Comparison of ENCODE assay signal across 26 mouse cellular contexts in genomic region chr10:59454631-59455030, GRCm38 (mm10). TPM values are rescaled to one million over a fixed set of nuclear protein-coding genes. Genes with fewer than 3 reads are reported as not detected.
DNase-seq lines count a peak whose midpoint lies in the region; ATAC-seq and TF ChIP-seq lines count a peak whose summit lies in the region.
"Had no signal": no experiment of that assay in that cellular context is flagged by ENCODE, and none has a peak within 500 bp of the region (broad histone marks: within the 10 kb centered on the region; RNA-seq: fewer than 3 reads in every experiment).

No protein-coding gene starts in this region.

- no peaks in the 10 kb centered on the region for H3K36me3 ChIP-seq in forebrain, postnatal 0 days (ENCODE audit: insufficient read depth)
- no peaks in the 10 kb centered on the region for H3K36me3 ChIP-seq in forebrain, embryonic 15.5 days
- H3K36me3 ChIP-seq in stomach, postnatal 0 days (ENCODE audit: control insufficient read depth, insufficient read depth, low read length): no peaks in the 10 kb centered on the region
- H3K36me3 ChIP-seq in midbrain, embryonic 15.5 days (replicated peaks): no peaks in the 10 kb centered on the region
- H3K36me3 ChIP-seq: forebrain, embryonic 10.5 days had no signal

- ATAC-seq in forebrain, postnatal 0 days: no peak
- no peak for ATAC-seq in forebrain, embryonic 15.5 days (replicated peaks)
- no peak for ATAC-seq in stomach, postnatal 0 days (ENCODE audit: low FRiP score, low TSS enrichment)
- ATAC-seq in midbrain, embryonic 15.5 days (replicated peaks): no peak
- ATAC-seq: CD4-positive, CD25-positive, alpha-beta regulatory T cell, adult 4 months; forebrain, embryonic 14.5 days; Patski had no signal

- no peak overlapping the region for H3K4me2 ChIP-seq in forebrain, postnatal 0 days (ENCODE audit: low read depth)
- H3K4me2 ChIP-seq in forebrain, embryonic 15.5 days (replicated peaks): no peak overlapping the region
- H3K4me2 ChIP-seq in stomach, postnatal 0 days (replicated peaks; ENCODE audit: low read depth): no peak overlapping the region
- no peak overlapping the region for H3K4me2 ChIP-seq in midbrain, embryonic 15.5 days
- H3K4me2 ChIP-seq: embryonic facial prominence, embryonic 15.5 days; heart, embryonic 12.5 days; hindbrain, embryonic 15.5 days had no signal

- 96% methylated on average over 15 of the region's 15 CpGs for WGBS in forebrain, postnatal 0 days
- WGBS in forebrain, embryonic 15.5 days: 97% methylated on average over 15 of the region's 15 CpGs
- WGBS in stomach, postnatal 0 days: 97% methylated on average over 15 of the region's 15 CpGs
- WGBS in midbrain, embryonic 15.5 days: 95% methylated on average over 15 of the region's 15 CpGs

- no peaks in the 10 kb centered on the region for H3K4me1 ChIP-seq in forebrain, postnatal 0 days (ENCODE audit: insufficient read depth)
- H3K4me1 ChIP-seq in forebrain, embryonic 15.5 days: peaks cover under 1% of the 10 kb centered on the region; the same call in 1 of the 2 replicates
- H3K4me1 ChIP-seq in stomach, postnatal 0 days (replicated peaks; ENCODE audit: control insufficient read depth, insufficient read depth): no peaks in the 10 kb centered on the region
- 0 out of 2 replicates have a peak, but pooled peaks cover 2% of the 10 kb centered on the region for H3K4me1 ChIP-seq in midbrain, embryonic 15.5 days
- H3K4me1 ChIP-seq: embryonic facial prominence, embryonic 15.5 days; hindbrain, embryonic 15.5 days had no signal

- no peak for DNase-seq in forebrain, postnatal 0 days
- no peak for DNase-seq in layer of hippocampus, adult 2 months (ENCODE audit: low spot score in 2 of 2)
- no peak for DNase-seq in layer of hippocampus, adult 9-10 months (ENCODE audit: low spot score)
- DNase-seq in R1 (ENCODE audit: low read depth, low spot score): peak; percentile 66
- no peak for DNase-seq in stomach, postnatal 0 days (ENCODE audit: low spot score)
- DNase-seq: adrenal gland, postnatal 10 days; B cell, adult 2 months; cerebellum, adult 11 months; cerebellum, adult 8-10 months; cerebellum, postnatal 14 days; embryo, embryonic 11 days; gastrocnemius, postnatal 14 days had no signal

- no peaks in the 10 kb centered on the region for H3K9me3 ChIP-seq in forebrain, postnatal 0 days (ENCODE audit: low read length)
- H3K9me3 ChIP-seq in forebrain, embryonic 15.5 days: no peaks in the 10 kb centered on the region
- H3K9me3 ChIP-seq in stomach, postnatal 0 days (ENCODE audit: control insufficient read depth, low read length): no peaks in the 10 kb centered on the region
- H3K9me3 ChIP-seq in midbrain, embryonic 15.5 days: no peaks in the 10 kb centered on the region
- H3K9me3 ChIP-seq: embryonic facial prominence, embryonic 15.5 days; forebrain, embryonic 10.5 days; hindbrain, embryonic 15.5 days had no signal

- TF ChIP-seq EP300 in stomach, postnatal 0 days (optimal IDR thresholded peaks at IDR 0.05): no peak

- TF ChIP-seq CTCF in forebrain, postnatal 0 days (IDR thresholded peaks at IDR 0.05; ENCODE audit: low read depth): peak; percentile 16; the same call in 1 of the 2 replicates
- peak; percentile 41 for TF ChIP-seq CTCF in layer of hippocampus, adult 2 months (conservative IDR thresholded peaks at IDR 0.05)
- peak; percentile 18; the same call in 1 of the 2 replicates for TF ChIP-seq CTCF in stomach, postnatal 0 days (IDR thresholded peaks at IDR 0.05; ENCODE audit: low read depth)

- no peak overlapping the region for H3K9ac ChIP-seq in forebrain, postnatal 0 days
- H3K9ac ChIP-seq in forebrain, embryonic 15.5 days (replicated peaks): no peak overlapping the region
- no peak overlapping the region for H3K9ac ChIP-seq in stomach, postnatal 0 days (ENCODE audit: low read length)
- H3K9ac ChIP-seq in midbrain, embryonic 15.5 days: no peak overlapping the region
- H3K9ac ChIP-seq: embryonic facial prominence, embryonic 15.5 days; heart, embryonic 12.5 days; hindbrain, embryonic 15.5 days had no signal

- H3K27ac ChIP-seq in forebrain, postnatal 0 days (ENCODE audit: low read depth, low read length): no peak overlapping the region
- H3K27ac ChIP-seq in forebrain, embryonic 15.5 days (replicated peaks): no peak overlapping the region
- no peak overlapping the region for H3K27ac ChIP-seq in layer of hippocampus, adult 2 months
- no peak overlapping the region for H3K27ac ChIP-seq in stomach, postnatal 0 days (replicated peaks)
- no peak overlapping the region for H3K27ac ChIP-seq in midbrain, embryonic 15.5 days
- H3K27ac ChIP-seq: embryonic facial prominence, embryonic 15.5 days; forebrain, embryonic 10.5 days; hindbrain, embryonic 15.5 days had no signal

- no peak overlapping the region for H3K4me3 ChIP-seq in forebrain, postnatal 0 days (ENCODE audit: low read depth, low read length)
- no peak overlapping the region for H3K4me3 ChIP-seq in forebrain, embryonic 15.5 days
- no peak overlapping the region for H3K4me3 ChIP-seq in layer of hippocampus, adult 2 months
- H3K4me3 ChIP-seq in stomach, postnatal 0 days (ENCODE audit: low read depth, low read length): no peak overlapping the region
- no peak overlapping the region for H3K4me3 ChIP-seq in midbrain, embryonic 15.5 days
- H3K4me3 ChIP-seq: embryonic facial prominence, embryonic 15.5 days; erythroblast, embryonic 14.5 days; forebrain, embryonic 10.5 days; heart, embryonic 12.5 days; hindbrain, embryonic 15.5 days had no signal

- H3K27me3 ChIP-seq in forebrain, postnatal 0 days (ENCODE audit: insufficient read depth, low read length): no peaks in the 10 kb centered on the region
- no peaks in the 10 kb centered on the region for H3K27me3 ChIP-seq in forebrain, embryonic 15.5 days
- no peaks in the 10 kb centered on the region for H3K27me3 ChIP-seq in stomach, postnatal 0 days (ENCODE audit: control insufficient read depth, insufficient read depth, low read length)
- no peaks in the 10 kb centered on the region for H3K27me3 ChIP-seq in midbrain, embryonic 15.5 days (replicated peaks)
- H3K27me3 ChIP-seq: embryonic facial prominence, embryonic 15.5 days; heart, embryonic 12.5 days; hindbrain, embryonic 15.5 days; Patski had no signal

RNA-seq across cellular contexts. Expression of gene Oit3, which starts 13.1 kb away (rescaled TPM):
- 0.19 TPM in 1 of 2 replicates, not detected in the other for total RNA-seq in forebrain, postnatal 0 days (2014; rRNA removed)
- 0.10 and 0.27 TPM in 2 replicates for polyA plus RNA-seq in forebrain, postnatal 0 days (2015; fragmentation: Nextera tagmentation; extraction: Ambion mirVana)
- polyA plus RNA-seq in forebrain, embryonic 15.5 days (2015; fragmentation: Nextera tagmentation; extraction: Ambion mirVana): 0.15 and 0.19 TPM in 2 replicates
- total RNA-seq in layer of hippocampus, adult 2 months (2021): 1 to 10 TPM in 1 of 2 experiments, under 1 TPM in 1; 0.32 to 1.0 TPM
- polyA plus RNA-seq in stomach, postnatal 0 days (2015; fragmentation: Nextera tagmentation; extraction: Ambion mirVana): 0.28 and 0.29 TPM in 2 replicates
- polyA plus RNA-seq in midbrain, embryonic 15.5 days (2015; fragmentation: Nextera tagmentation; extraction: Ambion mirVana): 0.06 and 0.08 TPM in 2 replicates
- total RNA-seq: heart, postnatal 25 days had no signal
- polyA plus RNA-seq: forebrain, embryonic 14.5 days had no signal

RNA-seq across cellular contexts. Expression of gene Pla2g12b, which starts 51.2 kb away (rescaled TPM):
- not detected in 2 replicates for total RNA-seq in forebrain, postnatal 0 days (2014; rRNA removed)
- not detected in 2 replicates for polyA plus RNA-seq in forebrain, postnatal 0 days (2015; fragmentation: Nextera tagmentation; extraction: Ambion mirVana)
- not detected in 2 replicates for polyA plus RNA-seq in forebrain, embryonic 15.5 days (2015; fragmentation: Nextera tagmentation; extraction: Ambion mirVana)
- not detected for total RNA-seq in layer of hippocampus, adult 2 months (2021)
- polyA plus RNA-seq in stomach, postnatal 0 days (2015; fragmentation: Nextera tagmentation; extraction: Ambion mirVana): 34.6 and 38.5 TPM in 2 replicates
- polyA plus RNA-seq in midbrain, embryonic 15.5 days (2015; fragmentation: Nextera tagmentation; extraction: Ambion mirVana): not detected in 2 replicates
- total RNA-seq: common myeloid progenitor, adult 5-6 weeks; heart, adult 8-10 months; heart, postnatal 25 days had no signal
- polyA plus RNA-seq: brain, embryonic 14.5 days; CD4-positive, CD25-positive, alpha-beta regulatory T cell, adult 4 months; erythroblast, embryonic 14.5 days; forebrain, embryonic 10.5 days; forebrain, embryonic 14.5 days; hindbrain, embryonic 15.5 days; Patski had no signal

RNA-seq across cellular contexts. Expression of gene Gm10273, which starts 59.2 kb away (rescaled TPM):
- total RNA-seq in forebrain, postnatal 0 days (2014; rRNA removed): 8.9 and 11.2 TPM in 2 replicates
- 3.1 and 4.6 TPM in 2 replicates for polyA plus RNA-seq in forebrain, postnatal 0 days (2015; fragmentation: Nextera tagmentation; extraction: Ambion mirVana)
- 5.4 TPM in 1 of 2 replicates, not detected in the other for polyA plus RNA-seq in forebrain, embryonic 15.5 days (2015; fragmentation: Nextera tagmentation; extraction: Ambion mirVana)
- total RNA-seq in layer of hippocampus, adult 2 months (2021): 10 to 100 TPM; 28.5 to 38.1 TPM
- polyA plus RNA-seq in stomach, postnatal 0 days (2015; fragmentation: Nextera tagmentation; extraction: Ambion mirVana): 1.4 and 3.6 TPM in 2 replicates
- polyA plus RNA-seq in midbrain, embryonic 15.5 days (2015; fragmentation: Nextera tagmentation; extraction: Ambion mirVana): 2.1 and 9.3 TPM in 2 replicates
- polyA plus RNA-seq: embryonic facial prominence, embryonic 15.5 days; forebrain, embryonic 14.5 days had no signal

Comparison
In these comparisons a context has a peak if more than half of its experiments do, and no peak if none do; other contexts are left out.
1. RNA of gene Pla2g12b, which starts 51.2 kb away (polyA plus RNA-seq): 34.6 to 38.5 TPM in stomach, postnatal 0 days; not detected in midbrain, embryonic 15.5 days, not detected in forebrain, embryonic 15.5 days and not detected in forebrain, postnatal 0 days; every median in the first group is over 10 times any median in the second.
2. Peak in every context shown above with its lines, with median percentiles within 50 percentile points of each other: CTCF ChIP-seq.